Mouse (Mus musculus): Measurements from ENCODE around the gene Pgap2. TPM values are rescaled to one million over a fixed set of nuclear protein-coding genes. Genes with fewer than 3 reads are reported as not detected.

Gene Pgap2
- polyA plus RNA-seq, 1 experiment from 2014 or later = 48.9 TPM

DNA sequence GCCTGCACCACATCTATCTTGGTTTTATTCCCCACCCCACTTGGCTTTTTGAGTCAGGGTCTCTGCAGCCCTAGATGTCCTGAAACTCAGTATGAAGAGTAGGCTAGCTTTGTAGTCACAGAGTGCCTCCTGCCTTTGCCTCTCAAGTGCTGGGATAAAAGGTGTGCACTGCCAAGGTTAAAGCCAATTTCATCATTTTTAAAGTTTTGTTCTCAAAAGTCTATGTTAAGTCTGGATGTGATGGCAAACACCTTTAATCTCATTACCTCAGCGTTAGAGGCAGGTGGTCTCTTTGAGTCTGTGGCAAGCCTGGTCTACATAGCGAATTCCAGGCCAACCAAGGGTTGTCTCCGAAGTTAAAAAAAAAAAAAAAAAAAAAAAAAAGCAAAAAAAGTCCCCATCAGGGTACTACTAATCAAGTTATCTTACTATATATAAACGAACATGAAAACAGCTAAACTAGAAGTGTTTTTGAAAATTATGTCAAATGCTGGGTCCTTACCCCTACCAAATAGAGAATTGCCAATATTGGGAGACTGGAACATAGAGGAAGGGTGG is 1.1 kb upstream of the Pgap2 start:
- no peaks in the 10 kb centered on the region for H3K9me3 ChIP-seq (ENCODE audit: control insufficient read depth, low read length)
- WGBS = 57% methylated on average over 4 of the region's 4 CpGs
- no peaks in the 10 kb centered on the region for H3K36me3 ChIP-seq (ENCODE audit: control insufficient read depth, insufficient read depth, low read length)
- peaks cover 9% of the 10 kb centered on the region; the same call in 1 of the 2 replicates for H3K4me1 ChIP-seq (ENCODE audit: control insufficient read depth, insufficient read depth, low read length)
- H3K27ac ChIP-seq (ENCODE audit: low read depth, low read length) = no peak overlapping the region
- peak overlapping the region; percentile 79; the same call in 1 of the 2 replicates for H3K9ac ChIP-seq (ENCODE audit: low read length)
- DNase-seq (ENCODE audit: low spot score) (no peak), ATAC-seq (ENCODE audit: insufficient read depth, low FRiP score, low TSS enrichment) (no peak)
- peak overlapping the region; percentile 60 for H3K4me2 ChIP-seq (ENCODE audit: low read depth)
- H3K4me3 ChIP-seq (ENCODE audit: low read depth, low read length) = peak overlapping the region; percentile 91
- no peaks in the 10 kb centered on the region for H3K27me3 ChIP-seq (ENCODE audit: control insufficient read depth, insufficient read depth, low read length)

DNA sequence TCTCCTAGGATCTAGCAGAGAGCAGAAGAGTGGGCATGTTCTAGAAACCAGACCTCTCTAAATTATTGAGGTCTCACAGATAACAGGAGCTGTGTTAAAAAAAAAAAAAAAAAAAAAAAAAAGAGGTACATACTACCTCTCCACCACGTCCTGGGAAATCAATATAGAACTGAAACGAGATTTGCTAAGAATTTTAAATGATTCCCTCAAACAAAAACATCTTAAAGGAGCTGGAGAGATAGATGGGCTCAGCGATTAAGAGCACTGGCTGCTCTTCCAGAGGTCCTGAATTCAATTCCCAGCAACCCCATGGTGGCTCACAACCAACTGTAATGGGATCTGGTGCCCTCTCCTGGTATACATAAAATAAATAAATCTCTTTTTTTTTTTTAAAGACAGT is 1.1 kb downstream of the Pgap2 start:
- no peak for ATAC-seq (ENCODE audit: insufficient read depth, low FRiP score, low TSS enrichment)

DNA sequence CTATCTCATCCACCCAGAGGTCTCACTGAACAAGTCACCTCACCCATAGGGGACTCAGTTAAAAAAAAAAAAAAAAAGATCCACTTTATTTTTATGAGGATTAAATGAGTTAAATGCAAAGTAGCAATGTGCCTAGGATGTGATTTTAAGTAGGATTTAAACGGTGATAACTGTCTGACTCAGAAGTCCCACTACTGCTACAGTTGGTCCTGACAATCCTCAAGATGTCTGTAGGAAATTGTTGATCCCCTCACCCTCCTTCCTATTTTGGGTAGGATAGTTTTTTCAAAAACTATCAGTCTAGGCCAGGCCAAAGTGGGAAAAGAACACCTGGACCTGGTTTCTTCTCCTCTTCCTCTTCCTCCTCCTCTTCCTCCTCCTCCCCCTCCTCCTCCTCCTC is 11.9 kb downstream of the Pgap2 start:
- H3K4me2 ChIP-seq (ENCODE audit: low read depth) = no peak overlapping the region
- H3K4me1 ChIP-seq (ENCODE audit: control insufficient read depth, insufficient read depth, low read length) = no peaks in the 10 kb centered on the region
- no peaks in the 10 kb centered on the region for H3K36me3 ChIP-seq (ENCODE audit: control insufficient read depth, insufficient read depth, low read length)
- no peak overlapping the region for H3K9ac ChIP-seq (ENCODE audit: low read length)
- ATAC-seq (ENCODE audit: insufficient read depth, low FRiP score, low TSS enrichment) (peak; percentile 36; the same call in 1 of the 2 replicates), DNase-seq (ENCODE audit: low spot score) (no peak)
- H3K27ac ChIP-seq (ENCODE audit: low read depth, low read length) = no peak overlapping the region
- no peaks in the 10 kb centered on the region for H3K27me3 ChIP-seq (ENCODE audit: control insufficient read depth, insufficient read depth, low read length)
- 66% methylated on average over 1 of the region's 1 CpGs for whole genome bisulfite sequencing
- no peaks in the 10 kb centered on the region for H3K9me3 ChIP-seq (ENCODE audit: control insufficient read depth, low read length)
- no peak overlapping the region for H3K4me3 ChIP-seq (ENCODE audit: low read depth, low read length)

More for the DNA sequence above, 1.1 kb downstream of the Pgap2 start:
- H3K4me1 ChIP-seq (ENCODE audit: control insufficient read depth, insufficient read depth, low read length) = peaks cover 9% of the 10 kb centered on the region; the same call in 1 of the 2 replicates
- H3K4me2 ChIP-seq (ENCODE audit: low read depth) = peak overlapping the region; percentile 47
- peak overlapping the region; percentile 52; the same call in 1 of the 2 replicates for H3K9ac ChIP-seq (ENCODE audit: low read length)
- peak overlapping the region; percentile 91 for H3K4me3 ChIP-seq (ENCODE audit: low read depth, low read length)
- H3K9me3 ChIP-seq (ENCODE audit: control insufficient read depth, low read length) = no peaks in the 10 kb centered on the region
- no peaks in the 10 kb centered on the region for H3K36me3 ChIP-seq (ENCODE audit: control insufficient read depth, insufficient read depth, low read length)
- 66% methylated on average over 3 of the region's 3 CpGs for WGBS
- no peak overlapping the region for H3K27ac ChIP-seq (ENCODE audit: low read depth, low read length)
- no peaks in the 10 kb centered on the region for H3K27me3 ChIP-seq (ENCODE audit: control insufficient read depth, insufficient read depth, low read length)
- no peak for DNase-seq (ENCODE audit: low spot score)

DNA sequence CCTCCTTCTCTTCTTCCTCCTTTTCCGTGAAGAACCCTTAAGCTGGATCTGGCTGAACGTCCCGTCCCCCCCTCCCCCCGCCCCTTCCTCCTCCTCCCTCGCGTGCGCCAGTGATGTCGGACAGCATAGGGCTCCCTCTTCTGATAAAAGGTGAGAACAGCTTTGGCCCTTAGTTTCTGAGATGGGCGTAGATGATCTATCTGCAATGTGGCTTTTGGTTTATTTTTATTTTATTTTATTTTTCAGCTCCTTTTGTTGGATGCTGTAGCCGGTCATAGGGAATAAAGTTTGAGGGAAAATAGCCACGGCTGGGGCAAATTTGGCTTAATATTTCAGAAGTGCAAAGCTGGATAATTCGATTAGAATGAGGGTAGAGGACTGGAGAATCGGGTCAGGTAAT is 12.3 kb downstream of the Pgap2 start:
- no peaks in the 10 kb centered on the region for H3K4me1 ChIP-seq (ENCODE audit: control insufficient read depth, insufficient read depth, low read length)
- no peak overlapping the region for H3K27ac ChIP-seq (ENCODE audit: low read depth, low read length)
- no peak overlapping the region for H3K9ac ChIP-seq (ENCODE audit: low read length)
- DNase-seq (ENCODE audit: low spot score) (peak; percentile 68), ATAC-seq (ENCODE audit: insufficient read depth, low FRiP score, low TSS enrichment) (peak; percentile 79)
- WGBS = 1% methylated on average over 6 of the region's 13 CpGs
- H3K9me3 ChIP-seq (ENCODE audit: control insufficient read depth, low read length) = no peaks in the 10 kb centered on the region
- H3K4me3 ChIP-seq (ENCODE audit: low read depth, low read length) = peak overlapping the region; percentile 57
- H3K36me3 ChIP-seq (ENCODE audit: control insufficient read depth, insufficient read depth, low read length) = no peaks in the 10 kb centered on the region
- H3K27me3 ChIP-seq (ENCODE audit: control insufficient read depth, insufficient read depth, low read length) = no peaks in the 10 kb centered on the region
- H3K4me2 ChIP-seq (ENCODE audit: low read depth) = peak overlapping the region; percentile 87

DNA sequence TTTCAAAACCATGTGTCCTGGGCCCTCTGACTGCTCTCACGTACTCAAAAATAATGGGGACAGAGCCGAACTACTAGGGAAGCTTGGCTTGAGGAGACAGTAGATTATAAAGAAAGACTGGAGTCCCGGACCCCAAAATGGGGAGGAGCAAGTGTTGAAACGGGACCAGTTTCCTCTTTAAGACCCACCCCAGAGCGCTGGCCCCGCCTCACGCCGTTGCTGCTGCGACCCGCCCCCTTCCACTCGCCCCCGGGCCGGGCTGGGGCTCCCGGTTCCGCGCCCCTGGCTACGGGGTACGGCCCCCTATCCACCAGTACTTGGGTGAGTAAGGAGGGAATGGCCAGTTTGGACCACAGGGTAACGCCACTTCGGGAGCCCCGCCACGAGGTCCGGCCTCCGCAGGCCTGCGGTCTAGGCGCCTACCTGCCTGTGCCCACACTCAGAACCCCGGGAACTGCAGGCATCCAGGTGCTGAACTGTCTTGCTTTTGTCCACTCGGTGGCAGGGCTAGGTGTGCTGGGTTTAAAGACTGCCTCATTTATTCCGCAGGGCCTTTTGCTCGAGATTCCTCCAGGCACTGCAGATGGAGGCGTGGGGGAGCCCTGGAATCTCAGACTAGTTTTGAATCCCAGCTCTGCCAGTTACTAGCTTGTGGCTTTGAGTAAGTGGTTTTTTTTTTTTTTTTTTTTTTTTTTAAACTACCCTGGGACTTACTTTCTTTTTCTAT is 13.0 kb downstream of the Pgap2 start:
- Histone ChIP-seq H3K9ac (ENCODE audit: low read length) (peak overlapping the region; percentile 70), H3K4me2 (ENCODE audit: low read depth) (peak overlapping the region; percentile 87), H3K4me3 (ENCODE audit: low read depth, low read length) (peak overlapping the region; percentile 57), H3K27ac (ENCODE audit: low read depth, low read length) (no peak overlapping the region), H3K27me3 (ENCODE audit: control insufficient read depth, insufficient read depth, low read length) (no peaks in the 10 kb centered on the region), H3K9me3 (ENCODE audit: control insufficient read depth, low read length) (no peaks in the 10 kb centered on the region), H3K36me3 (ENCODE audit: control insufficient read depth, insufficient read depth, low read length) (no peaks in the 10 kb centered on the region), H3K4me1 (ENCODE audit: control insufficient read depth, insufficient read depth, low read length) (no peaks in the 10 kb centered on the region)
- WGBS = 1% methylated on average over 31 of the region's 31 CpGs
- ATAC-seq (ENCODE audit: insufficient read depth, low FRiP score, low TSS enrichment) (peak; percentile 83), DNase-seq (ENCODE audit: low spot score) (peak; percentile 60)

DNA sequence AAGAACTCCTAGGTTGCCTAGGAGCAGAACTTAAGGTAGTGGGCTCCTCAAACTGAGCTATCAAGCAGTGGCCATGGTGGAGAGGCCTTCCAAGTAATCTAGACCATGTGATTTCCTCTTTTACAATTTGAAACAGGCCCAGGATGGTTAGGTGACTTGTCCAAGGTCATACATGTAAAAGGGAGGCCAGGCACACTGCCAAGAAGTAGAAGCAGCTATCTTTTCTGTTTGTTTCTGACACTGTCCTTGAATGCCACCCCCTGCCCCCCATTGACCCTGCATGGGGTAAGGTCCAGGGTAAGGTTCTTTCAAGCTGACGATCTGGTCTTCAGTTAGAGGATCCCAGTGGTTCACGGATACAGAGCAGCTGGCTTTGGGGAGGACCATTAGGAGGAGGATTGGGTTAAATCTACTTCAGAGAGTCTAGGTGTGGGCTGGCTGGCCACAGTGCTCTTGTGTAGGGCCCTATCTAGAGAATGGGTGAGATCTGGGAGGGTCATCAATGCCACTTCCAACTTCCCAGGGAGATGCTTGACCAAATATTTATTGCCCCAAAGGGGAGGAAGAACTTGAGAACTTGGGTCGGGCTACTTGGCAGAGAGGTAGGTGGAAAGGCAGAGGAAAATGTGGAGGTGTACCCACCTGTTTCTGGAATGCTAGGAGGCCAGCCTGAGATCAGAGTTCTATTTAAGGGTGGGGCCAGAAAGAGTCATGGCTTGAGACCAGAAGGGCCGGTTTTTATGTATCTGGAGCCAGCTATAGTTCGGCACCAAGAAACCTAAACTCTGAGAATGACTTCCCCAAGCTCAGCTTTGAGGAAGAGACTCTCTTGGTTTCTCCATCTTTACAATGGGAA is 14.1 kb downstream of the Pgap2 start:
- no peak overlapping the region for H3K27ac ChIP-seq (ENCODE audit: low read depth, low read length)
- H3K4me1 ChIP-seq (ENCODE audit: control insufficient read depth, insufficient read depth, low read length) = no peaks in the 10 kb centered on the region
- H3K27me3 ChIP-seq (ENCODE audit: control insufficient read depth, insufficient read depth, low read length) = no peaks in the 10 kb centered on the region
- peaks cover 2% of the 10 kb centered on the region; the same call in 1 of the 2 replicates for H3K36me3 ChIP-seq (ENCODE audit: control insufficient read depth, insufficient read depth, low read length)
- DNase-seq (ENCODE audit: low spot score) (no peak), ATAC-seq (ENCODE audit: insufficient read depth, low FRiP score, low TSS enrichment) (no peak)
- 91% methylated on average over 5 of the region's 5 CpGs for WGBS
- no peaks in the 10 kb centered on the region for H3K9me3 ChIP-seq (ENCODE audit: control insufficient read depth, low read length)
- no peak overlapping the region for H3K9ac ChIP-seq (ENCODE audit: low read length)
- H3K4me3 ChIP-seq (ENCODE audit: low read depth, low read length) = no peak overlapping the region
- H3K4me2 ChIP-seq (ENCODE audit: low read depth) = no peak overlapping the region

DNA sequence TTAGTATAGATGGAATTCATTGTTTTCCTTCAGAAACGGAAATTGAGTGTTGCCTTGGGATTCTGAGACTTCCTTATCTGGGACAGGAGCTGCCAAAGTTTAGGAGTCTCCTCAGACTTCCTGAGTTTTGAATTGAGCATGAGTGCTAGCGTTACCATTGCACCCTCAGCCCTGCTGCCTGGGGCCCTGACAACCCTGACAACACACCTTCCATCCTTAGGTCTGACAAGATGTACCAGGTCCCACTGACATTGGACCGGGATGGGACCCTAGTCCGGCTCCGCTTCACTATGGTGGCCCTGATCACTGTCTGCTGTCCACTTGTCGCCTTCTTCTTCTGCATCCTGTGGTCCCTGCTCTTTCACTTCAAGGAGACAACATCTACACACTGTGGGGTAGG is 16.0 kb downstream of the Pgap2 start:
- DNase-seq (ENCODE audit: low spot score) = no peak
- H3K27ac ChIP-seq (ENCODE audit: low read depth, low read length) = no peak overlapping the region
- no peaks in the 10 kb centered on the region for H3K4me1 ChIP-seq (ENCODE audit: control insufficient read depth, insufficient read depth, low read length)
- H3K9me3 ChIP-seq (ENCODE audit: control insufficient read depth, low read length) = no peaks in the 10 kb centered on the region
- WGBS = 92% methylated on average over 6 of the region's 6 CpGs
- H3K4me3 ChIP-seq (ENCODE audit: low read depth, low read length) = no peak overlapping the region
- H3K9ac ChIP-seq (ENCODE audit: low read length) = no peak overlapping the region
- no peaks in the 10 kb centered on the region for H3K27me3 ChIP-seq (ENCODE audit: control insufficient read depth, insufficient read depth, low read length)
- no peak for ATAC-seq (ENCODE audit: insufficient read depth, low FRiP score, low TSS enrichment)
- peaks cover 2% of the 10 kb centered on the region; the same call in 1 of the 2 replicates for H3K36me3 ChIP-seq (ENCODE audit: control insufficient read depth, insufficient read depth, low read length)
- no peak overlapping the region for H3K4me2 ChIP-seq (ENCODE audit: low read depth)

DNA sequence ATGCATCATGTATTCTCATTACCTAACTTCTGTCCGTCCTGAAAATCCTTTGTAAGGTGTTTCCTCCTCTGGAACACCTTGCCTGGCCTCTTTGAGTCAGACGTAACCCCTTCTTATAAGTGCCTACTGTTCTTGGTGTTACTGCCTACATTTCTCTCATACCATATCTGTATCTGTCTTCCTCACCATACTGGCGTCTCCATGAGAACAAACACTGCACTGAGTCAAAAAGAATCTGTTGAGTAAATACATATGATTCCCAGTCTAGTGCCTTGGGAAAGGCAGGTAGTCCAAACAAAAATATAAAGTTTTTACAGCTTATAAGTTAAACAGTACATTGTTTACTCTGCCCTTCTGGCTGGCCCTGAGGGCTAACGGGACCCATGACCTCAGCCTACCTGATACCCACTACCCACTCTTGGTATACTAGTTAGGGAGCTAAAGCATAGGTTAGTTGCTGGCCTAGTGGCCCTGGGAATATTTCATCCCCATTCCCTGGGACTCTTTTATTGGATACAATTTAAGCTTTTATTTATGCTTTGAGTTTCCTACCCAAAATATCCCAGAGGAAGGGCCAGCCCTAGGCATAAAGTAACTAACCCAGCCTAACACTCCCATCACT is 18.2 kb downstream of the Pgap2 start:
- no peak overlapping the region for H3K4me3 ChIP-seq (ENCODE audit: low read depth, low read length)
- H3K36me3 ChIP-seq (ENCODE audit: control insufficient read depth, insufficient read depth, low read length) = peaks cover 2% of the 10 kb centered on the region; the same call in 1 of the 2 replicates
- no peaks in the 10 kb centered on the region for H3K9me3 ChIP-seq (ENCODE audit: control insufficient read depth, low read length)
- H3K27me3 ChIP-seq (ENCODE audit: control insufficient read depth, insufficient read depth, low read length) = no peaks in the 10 kb centered on the region
- 92% methylated on average over 4 of the region's 4 CpGs for WGBS
- ATAC-seq (ENCODE audit: insufficient read depth, low FRiP score, low TSS enrichment) = no peak
- H3K9ac ChIP-seq (ENCODE audit: low read length) = no peak overlapping the region
- no peak overlapping the region for H3K27ac ChIP-seq (ENCODE audit: low read depth, low read length)
- DNase-seq (ENCODE audit: low spot score) = no peak
- no peaks in the 10 kb centered on the region for H3K4me1 ChIP-seq (ENCODE audit: control insufficient read depth, insufficient read depth, low read length)
- no peak overlapping the region for H3K4me2 ChIP-seq (ENCODE audit: low read depth)
